Mouse (Mus musculus): ENCODE data around the gene Nat8f5. TPM values are rescaled to one million over a fixed set of nuclear protein-coding genes. Genes with fewer than 3 reads are reported as not detected.
"Not testable (repeated sequence)": the region's sequence is repeated elsewhere in the genome, so short reads cannot be mapped to it uniquely, and the experiment has no call there.

Nat8f5 gene
- total RNA-seq, 2 experiments from 2014 or later: not detected

DNA sequence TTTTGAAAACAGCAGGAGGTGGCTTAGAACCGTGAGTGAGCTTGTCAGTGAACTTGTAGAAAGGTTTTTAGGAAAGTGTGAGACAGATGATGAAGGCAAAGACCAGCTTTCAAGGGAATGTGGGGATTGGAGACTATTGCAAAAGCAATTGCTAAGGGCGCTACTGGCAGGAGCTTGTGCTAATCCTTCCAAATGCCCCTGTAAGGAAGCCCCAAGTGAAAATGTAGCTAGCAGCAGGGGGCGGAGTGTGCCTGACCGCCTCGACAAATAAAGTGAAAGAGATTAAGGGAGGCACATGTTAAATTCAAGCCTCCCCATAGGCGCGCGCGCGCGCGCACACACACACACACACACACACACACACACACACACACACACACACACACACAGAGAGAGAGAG lies 16.5 kb upstream of the Nat8f5 start:
- ATAC-seq (replicated peaks; ENCODE audit: poor library complexity, severe bottlenecking): peak; percentile 44; the same call in 1 of the 2 replicates

DNA sequence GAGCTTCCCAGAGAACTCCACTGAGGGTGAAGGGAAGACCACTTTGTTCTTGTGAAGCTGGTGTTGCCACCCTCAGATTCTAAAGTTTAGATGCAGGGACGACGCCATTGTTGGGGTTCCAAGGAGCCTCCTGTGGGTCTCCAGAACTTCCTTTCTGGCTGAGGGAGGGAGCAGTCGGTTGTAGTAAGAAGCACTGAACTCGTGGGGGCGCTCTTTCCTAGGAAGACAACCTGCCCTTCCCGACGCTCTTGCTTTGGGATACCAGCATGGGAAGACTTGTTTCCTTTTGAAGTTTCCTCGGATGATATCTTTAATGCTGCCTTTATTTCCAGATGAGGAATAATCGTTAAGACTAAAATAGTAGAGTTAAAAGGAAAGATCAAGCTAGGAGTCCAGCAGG lies 16.1 kb upstream of the Nat8f5 start:
- peak; percentile 30; the same call in 1 of the 2 replicates for ATAC-seq (replicated peaks; ENCODE audit: poor library complexity, severe bottlenecking)

DNA sequence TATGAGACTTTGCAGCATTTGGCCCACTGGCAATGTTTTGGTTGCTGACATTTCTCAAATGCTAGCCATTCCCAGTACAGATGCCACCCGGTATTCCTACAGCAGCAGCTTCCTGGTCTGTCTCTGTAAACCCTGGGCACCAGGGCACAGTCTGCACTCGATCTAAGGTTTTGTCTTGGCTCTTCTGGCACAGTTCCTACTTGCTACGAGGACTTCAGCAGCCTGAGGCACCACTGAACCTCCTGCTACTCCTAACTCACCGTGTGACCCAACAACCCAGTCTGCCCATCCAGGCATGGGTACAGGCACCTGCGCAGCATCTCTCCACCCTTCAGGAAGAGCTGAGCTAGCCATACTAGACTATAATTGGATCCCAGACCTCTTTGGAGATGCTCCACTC lies 15.3 kb upstream of the Nat8f5 start:
- not testable (repeated sequence) for ATAC-seq (replicated peaks; ENCODE audit: poor library complexity, severe bottlenecking)

DNA sequence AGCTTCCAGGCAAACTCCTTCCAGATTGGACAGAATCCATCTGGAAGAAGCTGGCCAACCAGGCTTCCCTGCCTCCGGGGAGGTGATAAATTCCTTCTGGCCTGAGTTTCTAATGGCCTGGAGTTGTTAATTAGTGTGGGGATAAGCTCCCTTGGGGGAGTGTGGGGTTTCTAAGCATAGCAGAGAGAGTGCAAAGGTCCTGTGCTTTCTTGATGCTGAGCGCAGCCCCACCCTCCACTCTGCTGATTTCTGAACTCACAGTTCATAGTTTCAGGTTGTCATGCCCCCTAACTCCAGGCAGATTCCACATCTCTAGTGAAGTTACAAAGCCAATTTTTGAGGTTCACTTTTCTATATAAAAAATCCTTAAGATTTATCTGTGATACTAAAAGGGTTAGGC lies 14.3 kb upstream of the Nat8f5 start:
- ATAC-seq (replicated peaks; ENCODE audit: poor library complexity, severe bottlenecking): not testable (repeated sequence)

DNA sequence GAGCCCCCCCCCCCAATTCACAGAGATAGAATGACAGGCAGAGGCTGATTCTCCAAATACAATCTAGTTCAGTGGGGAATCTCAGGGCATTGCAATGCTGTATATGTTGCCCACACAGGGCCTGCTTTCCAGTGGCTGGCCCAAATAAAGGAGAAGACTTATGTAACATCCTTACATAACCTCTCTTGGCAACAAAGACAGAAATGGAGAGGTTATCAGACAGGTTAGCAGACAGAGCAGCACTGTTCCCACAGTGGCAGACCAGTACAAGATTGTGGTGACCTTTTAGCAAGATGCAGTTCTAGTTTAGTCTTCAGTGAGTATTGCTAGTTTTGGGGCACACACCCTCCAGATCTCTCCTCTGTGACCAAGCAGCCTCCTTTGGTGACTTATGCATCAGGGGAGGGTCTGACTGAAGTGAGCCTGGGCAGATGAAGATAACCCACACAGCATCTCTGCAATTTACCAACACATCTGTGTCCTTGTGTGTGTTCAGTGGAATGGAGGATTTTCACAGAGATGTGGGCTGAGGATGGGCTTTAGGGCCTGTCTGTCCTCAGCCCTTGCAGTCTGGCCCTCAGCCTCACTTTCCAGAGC lies 13.8 kb upstream of the Nat8f5 start:
- not testable (repeated sequence) for ATAC-seq (replicated peaks; ENCODE audit: poor library complexity, severe bottlenecking)

DNA sequence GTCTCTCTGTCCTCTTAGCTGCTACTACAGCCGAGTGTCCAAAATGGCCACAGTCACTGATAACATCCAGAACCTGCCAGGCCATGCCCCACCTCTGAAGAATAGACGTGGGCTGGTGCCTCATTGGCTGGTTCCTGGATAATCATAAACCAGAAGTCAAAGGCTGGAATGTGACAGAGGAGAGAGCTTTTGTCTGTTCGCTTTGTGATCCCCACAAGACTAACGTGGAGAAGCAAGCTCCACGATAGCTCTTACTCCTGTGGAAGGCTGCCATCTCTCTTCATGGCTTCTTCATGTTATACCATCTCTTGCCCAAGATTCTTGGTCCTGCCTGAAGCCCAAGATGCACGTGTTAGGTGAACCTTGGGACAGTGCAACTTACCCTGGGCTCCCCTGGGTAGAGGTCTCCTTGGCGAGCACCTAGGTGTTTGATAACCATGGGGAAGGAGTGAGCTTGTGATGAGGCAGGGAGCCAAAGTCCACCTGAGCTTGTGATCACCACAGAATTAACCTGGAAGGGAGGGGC lies 11.1 kb upstream of the Nat8f5 start, which contains the start of gene Nat8:
Nat8 (minus strand) TSS at position 287 of the 526 bp plus-strand sequence.
- no peak for ATAC-seq (replicated peaks; ENCODE audit: poor library complexity, severe bottlenecking)

DNA sequence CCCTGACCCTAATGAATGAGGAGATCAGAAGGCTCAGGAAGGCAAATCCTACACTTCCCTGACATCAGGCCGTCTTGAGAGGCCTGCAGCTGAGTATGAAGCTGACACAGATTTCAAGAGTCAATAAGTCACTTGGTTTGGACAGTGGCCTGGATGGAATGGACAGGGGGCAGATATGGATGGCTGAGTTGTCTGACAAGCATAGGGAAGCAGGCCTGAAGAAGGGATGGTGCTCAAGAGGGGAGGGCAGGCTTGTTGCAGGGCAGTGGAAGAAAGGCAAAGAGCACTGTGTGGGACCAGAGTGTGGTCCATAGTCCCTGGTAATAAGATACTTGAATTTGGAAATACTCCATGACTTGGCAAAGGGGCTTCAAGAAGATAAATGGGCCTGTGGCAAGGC lies 8.7 kb upstream of the Nat8f5 start:
- no peak for ATAC-seq (replicated peaks; ENCODE audit: poor library complexity, severe bottlenecking)

DNA sequence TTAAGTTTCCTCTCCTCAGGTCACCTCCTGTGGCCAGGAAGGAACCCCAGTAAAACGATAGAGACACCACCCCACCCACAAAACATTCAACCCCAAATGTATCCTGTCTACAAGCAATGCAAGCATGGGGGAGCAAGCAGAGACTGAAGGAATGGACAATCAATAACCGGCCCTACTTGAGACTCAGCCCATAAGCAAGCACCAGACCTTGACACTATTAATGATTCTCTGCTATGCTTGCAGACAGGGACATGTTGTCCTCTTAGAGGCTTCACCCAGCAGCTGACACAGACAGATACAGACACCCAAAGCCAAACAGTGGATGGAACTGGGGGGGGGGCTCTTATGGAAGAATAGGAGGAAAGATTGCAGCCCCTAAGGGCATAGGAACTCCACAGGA lies 5.1 kb upstream of the Nat8f5 start:
- no peak for ATAC-seq (replicated peaks; ENCODE audit: poor library complexity, severe bottlenecking)

DNA sequence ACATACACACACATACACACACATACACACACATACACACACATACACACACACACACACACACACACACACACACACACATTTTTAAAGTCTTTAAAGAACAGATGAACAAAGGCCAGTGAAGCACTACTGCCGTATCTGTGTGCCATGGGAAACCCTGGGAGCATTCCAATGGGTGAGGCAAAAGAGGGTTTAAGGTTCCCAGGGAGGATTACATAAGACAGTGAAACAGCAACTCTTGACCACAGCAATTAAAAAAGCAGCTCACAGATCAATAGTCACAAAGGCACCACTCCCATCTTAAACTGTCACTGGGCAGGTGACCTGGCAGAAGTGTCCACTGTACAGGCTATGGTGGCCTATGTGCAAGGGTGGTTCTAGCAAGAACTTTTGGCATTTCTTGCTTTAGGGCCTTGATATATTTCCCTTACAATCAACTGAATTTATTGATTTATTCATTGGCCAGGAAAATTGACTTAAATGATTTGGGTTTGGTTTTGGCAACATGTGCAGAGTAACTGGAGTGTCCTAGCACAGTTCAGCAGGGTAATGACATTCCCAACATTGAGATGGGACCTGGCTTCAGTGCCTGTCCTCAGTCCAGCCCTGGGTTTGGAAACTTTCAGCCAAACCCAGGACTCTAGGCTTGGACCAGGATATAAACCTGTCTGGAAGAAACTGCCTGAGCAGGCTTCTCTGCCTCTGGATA lies 2.8 kb upstream of the Nat8f5 start:
- no peak for ATAC-seq (replicated peaks; ENCODE audit: poor library complexity, severe bottlenecking)

DNA sequence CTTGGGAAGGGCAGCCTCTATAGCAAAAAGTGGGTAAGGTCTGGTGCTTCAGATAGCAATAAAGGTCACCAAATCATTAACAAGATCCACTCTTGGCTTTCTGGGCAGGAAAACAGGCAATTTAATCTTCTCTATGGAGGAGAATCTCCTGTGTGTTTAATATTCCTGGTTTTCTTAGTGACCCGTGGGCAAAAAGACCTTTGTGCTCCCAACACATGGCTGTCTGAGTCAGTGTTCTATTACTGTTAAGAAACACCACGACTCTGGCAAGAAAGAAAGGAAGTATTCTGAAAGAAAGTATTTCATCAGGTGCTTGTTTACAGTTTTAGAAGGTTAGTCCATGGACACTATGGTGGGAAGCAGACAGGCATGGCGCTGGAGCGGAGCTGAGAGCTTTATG lies 1.5 kb upstream of the Nat8f5 start:
- no peak for ATAC-seq (replicated peaks; ENCODE audit: poor library complexity, severe bottlenecking)

DNA sequence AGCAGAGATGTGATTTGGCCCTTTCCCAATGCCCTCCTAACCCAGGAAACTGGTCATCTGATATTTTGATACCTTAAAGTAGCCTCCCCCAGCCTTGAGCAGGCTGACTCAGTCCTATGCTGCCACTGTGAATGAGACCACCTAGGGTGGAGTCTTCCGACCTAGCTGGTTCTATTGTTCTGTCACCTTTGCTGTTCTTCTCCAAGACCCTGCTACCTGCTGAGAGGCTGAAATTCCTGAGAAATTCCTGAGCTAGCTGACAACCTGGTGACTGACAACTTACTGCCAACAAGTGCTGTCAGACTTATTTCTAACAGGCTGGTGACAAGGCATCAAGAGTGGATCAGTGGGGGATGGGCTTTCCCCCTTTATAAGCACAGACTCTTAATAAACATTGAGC lies 2.4 kb downstream of the Nat8f5 start:
- no peak for ATAC-seq (replicated peaks; ENCODE audit: poor library complexity, severe bottlenecking)

DNA sequence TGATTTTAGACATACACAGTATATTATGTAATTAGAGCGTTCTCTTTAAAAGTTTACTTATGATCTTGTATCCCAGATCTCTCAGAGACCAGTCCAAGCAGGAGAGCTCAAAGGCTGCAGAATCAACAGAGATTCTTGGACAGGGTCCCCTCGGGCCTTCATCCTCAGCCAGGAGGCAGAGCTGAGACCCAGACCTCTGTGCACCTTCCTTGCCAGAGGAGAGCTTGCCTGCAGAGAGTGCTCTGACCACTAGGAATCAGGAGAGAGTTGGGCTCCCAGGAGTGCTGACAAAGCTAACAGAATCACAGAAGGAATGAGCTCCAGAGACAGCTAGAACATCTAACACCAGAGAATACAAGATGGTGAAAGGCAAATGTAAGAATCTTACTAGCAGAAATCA lies 7.4 kb downstream of the Nat8f5 start:
- ATAC-seq (replicated peaks; ENCODE audit: poor library complexity, severe bottlenecking): no peak

DNA sequence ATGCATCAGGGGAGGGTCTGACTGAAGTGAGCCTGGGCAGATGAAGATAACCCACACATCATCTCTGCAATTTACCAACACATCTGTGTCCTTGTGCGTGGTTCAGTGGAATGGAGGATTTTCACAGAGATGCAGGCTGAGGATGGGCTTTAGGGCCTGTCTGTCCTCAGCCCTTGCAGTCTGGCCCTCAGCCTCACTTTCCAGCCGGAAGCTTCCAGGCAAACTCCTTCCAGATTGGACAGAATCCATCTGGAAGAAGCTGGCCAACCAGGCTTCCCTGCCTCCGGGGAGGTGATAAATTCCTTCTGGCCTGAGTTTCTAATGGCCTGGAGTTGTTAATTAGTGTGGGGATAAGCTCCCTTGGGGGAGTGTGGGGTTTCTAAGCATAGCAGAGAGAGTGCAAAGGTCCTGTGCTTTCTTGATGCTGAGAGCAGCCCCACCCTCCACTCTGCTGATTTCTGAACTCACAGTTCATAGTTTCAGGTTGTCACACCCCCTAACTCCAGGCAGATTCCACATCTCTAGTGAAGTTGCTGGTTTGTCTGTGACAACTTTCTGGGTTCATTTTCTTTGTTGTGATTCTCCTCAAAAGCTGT lies 9.7 kb downstream of the Nat8f5 start:
- not testable (repeated sequence) for ATAC-seq (replicated peaks; ENCODE audit: poor library complexity, severe bottlenecking)

DNA sequence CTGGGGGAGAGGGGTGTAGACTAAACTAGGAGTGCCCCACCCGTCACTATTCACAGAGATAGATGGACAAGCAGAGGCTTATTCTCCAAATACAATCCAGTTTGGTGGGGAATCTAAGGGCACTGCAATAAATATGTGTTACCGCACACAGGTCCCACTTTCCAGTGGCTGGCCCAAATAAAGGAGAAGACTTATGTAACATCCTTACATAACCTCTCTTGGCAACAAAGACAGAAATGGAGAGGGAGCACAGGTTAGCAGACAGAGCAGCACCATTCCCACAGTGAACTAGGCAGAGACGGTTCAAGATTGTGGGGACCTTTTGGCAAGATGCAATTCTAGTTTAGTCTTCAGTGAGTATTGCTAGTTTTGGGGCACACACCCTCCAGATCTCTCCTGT lies 10.3 kb downstream of the Nat8f5 start:
- ATAC-seq (replicated peaks; ENCODE audit: poor library complexity, severe bottlenecking): not testable (repeated sequence)

DNA sequence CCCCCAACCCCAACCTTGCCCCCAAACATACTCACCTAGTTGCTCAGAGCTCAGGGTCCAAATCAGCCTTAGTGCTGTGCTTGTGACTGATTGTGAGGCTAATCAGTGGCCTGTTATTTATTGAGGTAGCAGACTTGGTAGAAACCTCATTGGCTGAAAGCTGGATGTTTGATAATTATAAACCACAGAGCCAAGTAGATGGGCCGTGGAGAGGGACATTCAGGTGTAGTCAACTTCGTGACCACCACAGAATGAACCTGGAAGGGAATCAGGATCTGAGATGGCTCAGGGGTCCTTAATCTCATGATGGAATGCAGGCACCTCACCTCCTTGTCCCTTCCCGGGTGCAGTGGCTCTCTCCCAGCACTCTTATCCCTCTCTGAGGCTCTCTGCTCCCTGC lies 11.0 kb downstream of the Nat8f5 start:
- ATAC-seq (replicated peaks; ENCODE audit: poor library complexity, severe bottlenecking): not testable (repeated sequence)

DNA sequence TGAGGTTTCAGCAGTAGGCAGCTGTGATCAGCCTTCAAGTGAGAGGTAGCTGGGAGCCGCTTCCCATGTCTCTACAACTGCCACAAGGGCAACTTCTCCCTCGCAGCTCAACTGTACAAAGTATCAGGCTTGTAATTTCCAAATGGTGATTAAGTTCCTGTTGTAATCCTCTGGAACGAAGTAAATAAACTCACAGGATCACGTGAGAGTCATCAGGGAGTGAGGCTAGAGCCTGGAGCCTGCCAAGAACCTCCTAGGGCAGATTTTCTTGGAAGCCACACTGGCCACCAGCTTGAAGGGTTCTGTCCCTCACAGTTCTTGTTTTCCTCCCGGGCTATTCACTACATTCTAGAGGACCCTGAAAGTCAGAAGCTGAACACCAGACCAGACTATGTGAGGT lies 17.6 kb downstream of the Nat8f5 start:
- ATAC-seq (replicated peaks; ENCODE audit: poor library complexity, severe bottlenecking): not testable (repeated sequence)

Other genes with a start within 250 kb of the Nat8f5 start
- gene Alms1, start 233.4 kb downstream of the Nat8f5 start, total RNA-seq (2014; fragmentation: Nextera tagmentation): 21.7 and 29.1 TPM in 2 replicates
- gene Alms1, start 233.4 kb downstream of the Nat8f5 start, total RNA-seq (2017): 18.4 and 20.2 TPM in 2 replicates
- gene Nat8f7, start 107.8 kb downstream of the Nat8f5 start, total RNA-seq (2014; fragmentation: Nextera tagmentation): not detected in 2 replicates
- gene Nat8f7, start 107.8 kb downstream of the Nat8f5 start, total RNA-seq (2017): not detected in 2 replicates
- gene Nat8f3, start 55.2 kb downstream of the Nat8f5 start, total RNA-seq (2014; fragmentation: Nextera tagmentation): not detected in 2 replicates
- not detected in 2 replicates for gene Nat8f3, start 55.2 kb downstream of the Nat8f5 start, total RNA-seq (2017)
- gene Nat8f6, start within 50 bp of the Nat8f5 start, total RNA-seq (2014; fragmentation: Nextera tagmentation): not detected in 2 replicates
- not detected in 2 replicates for gene Nat8f6, start within 50 bp of the Nat8f5 start, total RNA-seq (2017)
- gene Nat8, start 11.1 kb upstream of the Nat8f5 start, total RNA-seq (2014; fragmentation: Nextera tagmentation): not detected in 2 replicates
- gene Nat8, start 11.1 kb upstream of the Nat8f5 start, total RNA-seq (2017): not detected in 2 replicates
- gene Nat8f2, start 48.2 kb upstream of the Nat8f5 start, total RNA-seq (2014; fragmentation: Nextera tagmentation): not detected in 2 replicates
- not detected in 2 replicates for gene Nat8f2, start 48.2 kb upstream of the Nat8f5 start, total RNA-seq (2017)
- 0.58 and 2.0 TPM in 2 replicates for gene Nat8f4, start 83.9 kb upstream of the Nat8f5 start, total RNA-seq (2014; fragmentation: Nextera tagmentation)
- gene Nat8f4, start 83.9 kb upstream of the Nat8f5 start, total RNA-seq (2017): 0.90 and 1.3 TPM in 2 replicates
- gene Tprkb, start 90.9 kb upstream of the Nat8f5 start, total RNA-seq (2014; fragmentation: Nextera tagmentation): 26.0 and 30.1 TPM in 2 replicates
- gene Tprkb, start 90.9 kb upstream of the Nat8f5 start, total RNA-seq (2017): 17.3 and 40.0 TPM in 2 replicates
- 6.9 and 10.4 TPM in 2 replicates for gene Nat8f1, start 94.7 kb upstream of the Nat8f5 start, total RNA-seq (2014; fragmentation: Nextera tagmentation)
- gene Nat8f1, start 94.7 kb upstream of the Nat8f5 start, total RNA-seq (2017): 3.4 and 3.7 TPM in 2 replicates
- gene Dusp11, start 140.7 kb upstream of the Nat8f5 start, total RNA-seq (2014; fragmentation: Nextera tagmentation): 56.9 and 57.9 TPM in 2 replicates
- 44.0 and 45.4 TPM in 2 replicates for gene Dusp11, start 140.7 kb upstream of the Nat8f5 start, total RNA-seq (2017)
- not detected in 2 replicates for gene Figla, start 195.2 kb upstream of the Nat8f5 start, total RNA-seq (2014; fragmentation: Nextera tagmentation)
- gene Figla, start 195.2 kb upstream of the Nat8f5 start, total RNA-seq (2017): not detected in 2 replicates
- gene Add2, start 207.7 kb upstream of the Nat8f5 start, total RNA-seq (2014; fragmentation: Nextera tagmentation): 0.21 TPM in 1 of 2 replicates, not detected in the other
- 0.22 and 1.5 TPM in 2 replicates for gene Add2, start 207.7 kb upstream of the Nat8f5 start, total RNA-seq (2017)

All from granulocyte monocyte progenitor cell, adult 5-6 weeks (primary cell).